Mouse (Mus musculus) left cerebral cortex, adult 9 months (tissue): ENCODE measurements around the gene Cby3.

ENCODE experiments used
- DNase-seq, 2 experiments: peaks; one replicate each; pipeline ENCODE4 v3.0.0; 2022; ENCODE audit warnings: low spot score in 2 of 2

Gene Cby3

GRCm38 (mm10) chr11:50388217-50388929 lies 34.1 kb downstream of the Cby3 start:
- no peak for DNase-seq

- no peak for DNase-seq
These were observed 34.7 kb downstream of the Cby3 start for GRCm38 (mm10) chr11:50389011-50389410.

GRCm38 (mm10) chr11:50389616-50390015 lies 35.4 kb downstream of the Cby3 start:
- DNase-seq, result no peak

GRCm38 (mm10) chr11:50391272-50391960 lies 37.2 kb downstream of the Cby3 start:
- no peak for DNase-seq

- DNase-seq, result no peak
These were observed 39.0 kb downstream of the Cby3 start for GRCm38 (mm10) chr11:50393306-50393705.

- no peak for DNase-seq
These were observed 40.5 kb downstream of the Cby3 start for GRCm38 (mm10) chr11:50394731-50395130.

- no peak for DNase-seq
These were observed 42.6 kb downstream of the Cby3 start for GRCm38 (mm10) chr11:50396766-50397307.

GRCm38 (mm10) chr11:50397316-50397715 lies 43.1 kb downstream of the Cby3 start:
- no peak for DNase-seq

- DNase-seq, result no peak
These were observed 44.5 kb downstream of the Cby3 start for GRCm38 (mm10) chr11:50398803-50399202.

- DNase-seq, result no peak
These were observed 48.2 kb downstream of the Cby3 start for GRCm38 (mm10) chr11:50402481-50402880.

GRCm38 (mm10) chr11:50403367-50404014 lies 49.2 kb downstream of the Cby3 start:
- no peak for DNase-seq

GRCm38 (mm10) chr11:50407235-50407634 lies 53.0 kb downstream of the Cby3 start:
- DNase-seq, result no peak
